Mouse (Mus musculus): ENCODE measurements around the gene Dmpk.

Gene Dmpk

DNA sequence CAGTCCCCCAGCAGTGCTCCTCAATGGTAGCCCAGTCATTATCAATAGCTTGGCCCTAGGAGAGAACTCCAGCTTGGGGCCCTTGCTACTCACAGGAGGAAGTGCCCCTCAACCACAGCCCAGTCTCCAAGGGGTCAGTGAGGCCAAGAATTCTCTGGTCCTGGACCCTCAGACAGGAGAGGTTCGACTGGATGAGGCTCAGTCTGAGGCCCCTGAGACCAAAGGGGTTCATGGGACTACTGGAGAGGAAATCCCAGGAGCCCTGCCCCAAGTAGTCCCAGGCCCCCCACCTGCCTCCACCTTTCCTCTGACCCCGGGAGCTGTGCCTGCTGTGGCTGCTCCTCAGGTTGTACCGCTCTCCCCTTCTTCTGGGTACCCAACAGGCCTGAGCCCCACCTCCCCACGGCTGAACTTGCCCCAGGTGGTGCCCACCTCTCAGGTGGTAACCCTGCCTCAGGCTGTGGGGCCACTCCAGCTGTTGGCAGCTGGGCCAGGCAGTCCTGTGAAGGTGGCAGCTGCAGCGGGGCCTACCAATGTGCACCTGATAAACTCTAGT lies 12.8 kb downstream of the Dmpk start:
- in situ Hi-C loops (cut with MboI, MseI) = no loop called here

DNA sequence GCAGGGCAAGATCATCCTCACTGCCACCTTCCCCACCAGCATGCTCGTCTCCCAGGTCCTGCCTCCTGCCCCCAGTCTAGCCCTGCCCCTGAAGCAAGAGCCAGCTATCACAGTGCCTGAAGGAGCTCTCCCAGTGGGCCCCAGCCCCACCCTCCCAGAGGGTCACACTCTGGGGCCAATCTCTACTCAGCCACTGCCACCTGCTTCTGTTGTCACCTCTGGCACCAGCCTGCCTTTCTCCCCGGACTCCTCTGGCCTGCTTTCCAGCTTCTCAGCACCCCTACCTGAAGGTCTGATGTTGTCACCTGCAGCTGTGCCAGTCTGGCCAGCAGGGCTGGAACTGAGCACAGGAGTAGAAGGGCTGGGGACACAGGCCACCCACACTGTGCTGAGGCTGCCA lies 13.6 kb downstream of the Dmpk start:
- in situ Hi-C loops (cut with MboI, MseI) = no loop called here

- in situ Hi-C loops (cut with MboI, MseI) = no loop called here
These were observed 14.2 kb downstream of the Dmpk start for GRCm38 (mm10) chr7:19097863-19098262.

GRCm38 (mm10) chr7:19098811-19099210 lies 15.2 kb downstream of the Dmpk start:
- in situ Hi-C loops (cut with MboI, MseI) = no loop called here

- in situ Hi-C loops (cut with MboI, MseI) = no loop called here
These were observed 16.6 kb downstream of the Dmpk start for GRCm38 (mm10) chr7:19100290-19100689.

DNA sequence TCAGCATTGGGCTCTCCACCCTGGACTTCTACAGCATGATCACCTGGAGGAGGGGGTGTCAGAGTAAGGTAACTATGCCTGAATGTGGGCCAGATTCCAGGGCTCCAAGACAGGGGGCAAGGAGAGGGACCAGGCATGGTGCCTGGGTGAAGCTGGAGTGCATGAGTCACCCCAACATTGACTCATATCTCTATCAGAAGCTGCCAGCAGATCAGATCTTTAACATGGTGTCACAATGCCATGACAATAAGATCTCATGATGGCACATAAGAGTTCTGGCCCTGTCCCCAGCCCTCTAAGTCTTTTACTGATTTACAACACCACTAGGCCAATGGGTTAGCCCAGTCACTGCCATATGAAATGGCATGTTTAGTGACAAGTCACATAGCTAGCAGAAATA lies 20.1 kb downstream of the Dmpk start:
- in situ Hi-C loops (cut with MboI, MseI) = no loop called here

- in situ Hi-C loops (cut with MboI, MseI) = no loop called here
These were observed 20.8 kb downstream of the Dmpk start for GRCm38 (mm10) chr7:19104486-19104885.

- in situ Hi-C loops (cut with MboI, MseI) = no loop called here
These were observed 23.8 kb downstream of the Dmpk start for GRCm38 (mm10) chr7:19107436-19107835.

DNA sequence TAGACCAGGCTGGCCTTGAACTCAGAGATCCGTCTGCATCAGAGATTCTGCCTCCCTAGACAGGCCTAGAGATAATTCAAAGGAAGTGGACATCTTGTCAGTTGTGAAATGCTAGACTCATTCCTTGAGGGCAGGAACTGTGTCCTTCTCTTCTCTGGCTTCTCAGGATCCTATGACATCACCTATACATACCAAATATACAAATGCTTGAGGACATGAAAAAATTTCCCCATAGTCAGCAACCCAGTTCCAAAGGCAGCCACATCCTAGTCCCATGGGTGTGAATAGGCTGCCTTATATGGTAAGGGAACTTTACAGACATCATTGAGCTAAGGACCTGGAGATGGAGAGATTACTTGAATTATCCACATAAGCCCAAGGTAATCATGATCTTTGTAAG lies 25.9 kb downstream of the Dmpk start:
- in situ Hi-C loops (cut with MboI, MseI) = no loop called here

GRCm38 (mm10) chr7:19118028-19118771 lies 34.6 kb downstream of the Dmpk start, which contains the start of gene Gm4969:
Gene Gm4969 (minus strand): TSS chr7:19118368.
- in situ Hi-C loops (cut with MboI, MseI) = no loop called here

DNA sequence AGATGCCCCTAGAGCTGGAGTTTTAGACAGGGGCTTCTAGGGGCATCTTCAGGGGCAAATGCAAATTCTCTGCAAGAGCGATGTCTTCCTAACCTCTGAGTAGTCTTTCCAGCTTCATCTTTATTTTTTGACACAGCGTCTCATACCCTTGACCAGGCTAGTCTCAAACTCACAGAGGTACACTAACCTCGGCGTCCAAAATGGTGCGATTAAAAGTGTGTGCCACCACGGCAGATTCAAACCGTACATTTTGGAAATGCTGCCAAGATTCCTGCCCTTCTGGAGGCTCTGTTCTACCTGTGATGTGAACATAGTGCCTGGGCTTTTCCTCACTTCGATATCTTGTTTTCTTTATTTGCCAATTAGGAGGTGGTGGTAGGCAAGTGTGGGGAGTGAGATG lies 35.4 kb downstream of the Dmpk start:
- in situ Hi-C loops (cut with MboI, MseI) = no loop called here

DNA sequence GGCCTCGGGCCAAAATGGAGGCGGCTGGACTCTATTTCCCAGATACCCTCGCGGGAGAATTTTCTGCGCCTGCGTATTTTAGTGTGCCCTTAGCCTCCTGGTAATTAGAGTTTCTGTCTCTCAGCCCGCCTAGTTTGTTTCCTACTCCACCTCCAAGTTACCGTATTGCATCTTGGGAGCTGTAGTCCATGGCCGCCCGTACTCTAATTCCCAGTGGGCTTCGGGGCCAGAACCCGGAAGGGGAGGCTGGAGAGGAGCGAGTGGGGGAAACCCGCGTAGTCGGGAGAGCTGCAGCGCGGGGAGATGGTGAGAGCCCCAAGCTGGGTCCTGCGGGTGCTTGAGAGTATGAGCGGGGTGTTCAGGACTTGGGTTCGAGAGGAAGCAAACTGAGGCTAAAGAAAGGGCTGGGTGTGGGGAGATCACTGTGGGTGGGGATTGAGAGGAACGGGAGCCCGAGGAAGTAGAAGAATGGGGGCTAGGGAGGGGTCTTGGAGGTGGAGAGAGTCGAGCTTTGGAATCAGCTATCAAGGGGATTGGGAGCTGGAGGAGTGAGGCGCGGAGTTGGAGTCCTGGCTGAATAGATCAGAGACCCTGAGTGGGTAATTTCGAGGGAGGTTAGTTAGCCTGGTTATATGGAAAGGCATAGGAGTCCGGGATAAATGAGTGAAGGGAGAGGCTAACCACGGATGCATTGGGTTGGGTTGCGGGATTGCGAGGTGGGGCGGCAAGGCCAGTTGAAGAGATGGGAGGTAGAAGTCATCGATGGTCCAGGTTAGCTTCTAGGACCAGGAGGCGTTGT lies 36.2 kb downstream of the Dmpk start, which contains the start of gene Fbxo46:
TSS of gene Fbxo46 (plus strand) at position 229 of the 799 bp plus-strand sequence.
- in situ Hi-C loops (cut with MboI, MseI) = no loop called here

DNA sequence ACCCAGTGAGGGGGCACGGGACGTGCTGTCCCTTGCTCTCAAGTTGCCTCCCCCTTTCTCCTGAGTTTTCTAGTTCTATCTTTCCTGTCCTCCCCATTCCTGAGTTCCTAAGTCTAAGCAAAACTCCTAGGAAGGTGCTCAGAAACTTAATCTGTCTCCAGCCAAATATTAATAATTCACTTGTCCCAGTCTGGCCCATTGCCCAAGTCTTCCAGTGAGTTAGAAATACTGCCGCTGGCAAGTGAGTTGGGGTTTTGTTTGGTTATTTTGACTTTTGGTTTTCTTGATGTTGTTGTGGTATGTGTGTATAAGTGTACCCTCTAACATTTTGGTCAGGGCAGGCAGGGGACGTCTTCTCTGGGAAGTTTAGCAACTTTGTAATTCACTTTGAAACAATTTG lies 38.0 kb downstream of the Dmpk start:
- in situ Hi-C loops (cut with MboI, MseI) = no loop called here

- in situ Hi-C loops (cut with MboI, MseI) = no loop called here
These were observed 41.1 kb downstream of the Dmpk start for GRCm38 (mm10) chr7:19124713-19125112.

GRCm38 (mm10) chr7:19127744-19128143 lies 44.1 kb downstream of the Dmpk start:
- in situ Hi-C loops (cut with MboI, MseI) = no loop called here

- in situ Hi-C loops (cut with MboI, MseI) = no loop called here
These were observed 45.7 kb downstream of the Dmpk start for GRCm38 (mm10) chr7:19129396-19129795.

GRCm38 (mm10) chr7:19130657-19131056 lies 47.0 kb downstream of the Dmpk start:
- in situ Hi-C loops (cut with MboI, MseI) = no loop called here

GRCm38 (mm10) chr7:19131324-19131848 lies 47.7 kb downstream of the Dmpk start:
- in situ Hi-C loops (cut with MboI, MseI) = no loop called here

GRCm38 (mm10) chr7:19136168-19136567 lies 52.5 kb downstream of the Dmpk start:
- in situ Hi-C loops (cut with MboI, MseI) = loop anchor here (5.0 kb wide), 1 partner anchor 576 kb away; no protein-coding TSS in a partner anchor

- in situ Hi-C loops (cut with MboI, MseI) = loop anchor here (5.0 kb wide), 1 partner anchor 575 kb away; no protein-coding TSS in a partner anchor
These were observed 53.2 kb downstream of the Dmpk start for GRCm38 (mm10) chr7:19136673-19137334.

DNA sequence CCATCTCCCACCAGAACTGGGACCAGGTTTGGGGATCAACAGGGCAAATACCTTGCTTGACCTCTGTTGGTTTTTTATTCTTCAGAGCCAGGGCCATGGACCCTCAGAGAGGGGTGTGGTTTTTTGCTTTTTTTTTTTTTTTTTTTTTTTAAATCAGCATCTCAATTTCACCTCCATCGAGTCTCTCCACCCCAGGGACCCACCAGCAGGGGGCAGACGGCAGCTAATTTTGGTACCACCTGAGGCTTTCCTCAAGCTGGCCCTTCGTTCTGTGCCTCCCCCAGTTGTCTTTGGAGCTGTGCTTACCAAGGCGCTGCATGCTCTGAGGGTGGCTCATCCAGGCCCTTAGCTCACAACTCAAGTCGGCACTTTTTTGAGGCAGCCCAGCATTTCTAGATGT lies 53.7 kb downstream of the Dmpk start:
- in situ Hi-C loops (cut with MboI, MseI) = loop anchor here (5.0 kb wide), 1 partner anchor 575 kb away; no protein-coding TSS in a partner anchor

Measured in T-helper 2 cell (primary cell).